Mouse (Mus musculus): ENCODE data around the gene Oas1e. TPM values are rescaled to one million over a fixed set of nuclear protein-coding genes. Genes with fewer than 3 reads are reported as not detected.

Oas1e gene
- polyA plus RNA-seq, 1 experiment, result not detected

GRCm38 (mm10) chr5:120765010-120765409 lies 30.3 kb downstream of the Oas1e start:
- no peak overlapping the region for H3K4me3 ChIP-seq
- no peaks in the 10 kb centered on the region for H3K36me3 ChIP-seq (ENCODE audit: control insufficient read depth, insufficient read depth)
- no peak overlapping the region for H3ac ChIP-seq (ENCODE audit: control insufficient read depth, insufficient read length)
- no peak overlapping the region for H3K4me2 ChIP-seq (ENCODE audit: low read depth)
- no peak for TF ChIP-seq USF1 (IDR thresholded peaks at IDR 0.05; ENCODE audit: low read depth)
- TF ChIP-seq E2F4 (IDR thresholded peaks at IDR 0.05; ENCODE audit: insufficient read depth), result no peak
- no peak for TF ChIP-seq MYOD1 (IDR thresholded peaks at IDR 0.05; ENCODE audit: control insufficient read depth in 1 of 3, insufficient read length in 2 of 3, low read depth in 2 of 3)
- TF ChIP-seq REST (IDR thresholded peaks at IDR 0.05; ENCODE audit: insufficient read depth, insufficient read length), result no peak
- TF ChIP-seq MYOG (IDR thresholded peaks at IDR 0.05; ENCODE audit: control insufficient read depth in 1 of 3, insufficient read depth in 1 of 3, insufficient read length in 2 of 3, low read depth in 2 of 3), result no peak
- no peak for TF ChIP-seq POLR2AphosphoS2 (IDR thresholded peaks at IDR 0.05; ENCODE audit: insufficient read length, low read depth)
- TF ChIP-seq CEBPB (IDR thresholded peaks at IDR 0.05; ENCODE audit: insufficient read depth, poor library complexity, severe bottlenecking), result no peak
- no peak for TF ChIP-seq POLR2A (IDR thresholded peaks at IDR 0.05; ENCODE audit: insufficient read length, low read depth)
- TF ChIP-seq MAX (IDR thresholded peaks at IDR 0.05; ENCODE audit: low read depth), result no peak
- TF ChIP-seq TCF3 (IDR thresholded peaks at IDR 0.05; ENCODE audit: insufficient read length, low read depth), result no peak
- TF ChIP-seq SRF (IDR thresholded peaks at IDR 0.05; ENCODE audit: control insufficient read depth, insufficient read length, low read depth), result no peak
- TF ChIP-seq TCF12 (IDR thresholded peaks at IDR 0.05; ENCODE audit: insufficient read depth, poor library complexity, severe bottlenecking), result no peak
- H3K27me3 ChIP-seq (ENCODE audit: control insufficient read depth, insufficient read depth, insufficient read length), result peaks cover 22% of the 10 kb centered on the region
- no peaks in the 10 kb centered on the region for H3K79me2 ChIP-seq (ENCODE audit: control insufficient read depth, insufficient read depth)

- Histone ChIP-seq H3K27me3 (ENCODE audit: control insufficient read depth, insufficient read depth, insufficient read length) (peaks cover 23% of the 10 kb centered on the region), H3ac (ENCODE audit: control insufficient read depth, insufficient read length) (no peak overlapping the region), H3K4me3 (no peak overlapping the region), H3K79me2 (ENCODE audit: control insufficient read depth, insufficient read depth) (no peaks in the 10 kb centered on the region), H3K4me2 (ENCODE audit: low read depth) (no peak overlapping the region), H3K36me3 (ENCODE audit: control insufficient read depth, insufficient read depth) (no peaks in the 10 kb centered on the region)
- no peak for TF ChIP-seq REST (IDR thresholded peaks at IDR 0.05; ENCODE audit: insufficient read depth, insufficient read length)
- TF ChIP-seq E2F4 (IDR thresholded peaks at IDR 0.05; ENCODE audit: insufficient read depth), result no peak
- TF ChIP-seq CEBPB (IDR thresholded peaks at IDR 0.05; ENCODE audit: insufficient read depth, poor library complexity, severe bottlenecking), result no peak
- TF ChIP-seq TCF3 (IDR thresholded peaks at IDR 0.05; ENCODE audit: insufficient read length, low read depth), result no peak
- TF ChIP-seq USF1 (IDR thresholded peaks at IDR 0.05; ENCODE audit: low read depth), result no peak
- TF ChIP-seq TCF12 (IDR thresholded peaks at IDR 0.05; ENCODE audit: insufficient read depth, poor library complexity, severe bottlenecking), result no peak
- TF ChIP-seq MAX (IDR thresholded peaks at IDR 0.05; ENCODE audit: low read depth), result no peak
- no peak for TF ChIP-seq POLR2A (IDR thresholded peaks at IDR 0.05; ENCODE audit: insufficient read length, low read depth)
- no peak for TF ChIP-seq SRF (IDR thresholded peaks at IDR 0.05; ENCODE audit: control insufficient read depth, insufficient read length, low read depth)
- no peak for TF ChIP-seq MYOD1 (IDR thresholded peaks at IDR 0.05; ENCODE audit: control insufficient read depth in 1 of 3, insufficient read length in 2 of 3, low read depth in 2 of 3)
- TF ChIP-seq MYOG (IDR thresholded peaks at IDR 0.05; ENCODE audit: control insufficient read depth in 1 of 3, insufficient read depth in 1 of 3, insufficient read length in 2 of 3, low read depth in 2 of 3), result no peak
- no peak for TF ChIP-seq POLR2AphosphoS2 (IDR thresholded peaks at IDR 0.05; ENCODE audit: insufficient read length, low read depth)
Observed at GRCm38 (mm10) chr5:120761901-120762300, 33.4 kb downstream of the Oas1e start.

GRCm38 (mm10) chr5:120754215-120754614 lies 41.1 kb downstream of the Oas1e start:
- H3K4me3 ChIP-seq, result no peak overlapping the region
- H3K79me2 ChIP-seq (ENCODE audit: control insufficient read depth, insufficient read depth), result no peaks in the 10 kb centered on the region
- peaks cover 15% of the 10 kb centered on the region for H3K27me3 ChIP-seq (ENCODE audit: control insufficient read depth, insufficient read depth, insufficient read length)
- no peak overlapping the region for H3ac ChIP-seq (ENCODE audit: control insufficient read depth, insufficient read length)
- H3K36me3 ChIP-seq (ENCODE audit: control insufficient read depth, insufficient read depth), result no peaks in the 10 kb centered on the region
- no peak for TF ChIP-seq MYOD1 (IDR thresholded peaks at IDR 0.05; ENCODE audit: control insufficient read depth in 1 of 3, insufficient read length in 2 of 3, low read depth in 2 of 3)
- no peak overlapping the region for H3K4me2 ChIP-seq (ENCODE audit: low read depth)

- Histone ChIP-seq H3K4me2 (ENCODE audit: low read depth) (no peak overlapping the region), H3K27me3 (ENCODE audit: control insufficient read depth, insufficient read depth, insufficient read length) (peaks cover 15% of the 10 kb centered on the region), H3ac (ENCODE audit: control insufficient read depth, insufficient read length) (no peak overlapping the region), H3K36me3 (ENCODE audit: control insufficient read depth, insufficient read depth) (no peaks in the 10 kb centered on the region), H3K79me2 (ENCODE audit: control insufficient read depth, insufficient read depth) (no peaks in the 10 kb centered on the region), H3K4me3 (no peak overlapping the region)
- no peak for TF ChIP-seq MYOG (IDR thresholded peaks at IDR 0.05; ENCODE audit: control insufficient read depth in 1 of 3, insufficient read depth in 1 of 3, insufficient read length in 2 of 3, low read depth in 2 of 3)
- TF ChIP-seq E2F4 (IDR thresholded peaks at IDR 0.05; ENCODE audit: insufficient read depth), result no peak
- no peak for TF ChIP-seq POLR2AphosphoS2 (IDR thresholded peaks at IDR 0.05; ENCODE audit: insufficient read length, low read depth)
- TF ChIP-seq MYOD1 (IDR thresholded peaks at IDR 0.05; ENCODE audit: control insufficient read depth in 1 of 3, insufficient read length in 2 of 3, low read depth in 2 of 3), result no peak
- no peak for TF ChIP-seq POLR2A (IDR thresholded peaks at IDR 0.05; ENCODE audit: insufficient read length, low read depth)
- no peak for TF ChIP-seq CEBPB (IDR thresholded peaks at IDR 0.05; ENCODE audit: insufficient read depth, poor library complexity, severe bottlenecking)
- no peak for TF ChIP-seq SRF (IDR thresholded peaks at IDR 0.05; ENCODE audit: control insufficient read depth, insufficient read length, low read depth)
- no peak for TF ChIP-seq MAX (IDR thresholded peaks at IDR 0.05; ENCODE audit: low read depth)
- no peak for TF ChIP-seq USF1 (IDR thresholded peaks at IDR 0.05; ENCODE audit: low read depth)
- TF ChIP-seq TCF3 (IDR thresholded peaks at IDR 0.05; ENCODE audit: insufficient read length, low read depth), result no peak
- no peak for TF ChIP-seq TCF12 (IDR thresholded peaks at IDR 0.05; ENCODE audit: insufficient read depth, poor library complexity, severe bottlenecking)
- TF ChIP-seq REST (IDR thresholded peaks at IDR 0.05; ENCODE audit: insufficient read depth, insufficient read length), result no peak
Observed at GRCm38 (mm10) chr5:120752786-120753185, 42.5 kb downstream of the Oas1e start.

- Histone ChIP-seq H3K36me3 (ENCODE audit: control insufficient read depth, insufficient read depth) (no peaks in the 10 kb centered on the region), H3ac (ENCODE audit: control insufficient read depth, insufficient read length) (no peak overlapping the region), H3K4me2 (ENCODE audit: low read depth) (no peak overlapping the region), H3K27me3 (ENCODE audit: control insufficient read depth, insufficient read depth, insufficient read length) (peaks cover 15% of the 10 kb centered on the region), H3K79me2 (ENCODE audit: control insufficient read depth, insufficient read depth) (no peaks in the 10 kb centered on the region), H3K4me3 (no peak overlapping the region)
- TF ChIP-seq POLR2A (IDR thresholded peaks at IDR 0.05; ENCODE audit: insufficient read length, low read depth) (no peak), TCF3 (IDR thresholded peaks at IDR 0.05; ENCODE audit: insufficient read length, low read depth) (no peak), POLR2AphosphoS2 (IDR thresholded peaks at IDR 0.05; ENCODE audit: insufficient read length, low read depth) (no peak), MYOG (IDR thresholded peaks at IDR 0.05; ENCODE audit: control insufficient read depth in 1 of 3, insufficient read depth in 1 of 3, insufficient read length in 2 of 3, low read depth in 2 of 3) (no peak), CEBPB (IDR thresholded peaks at IDR 0.05; ENCODE audit: insufficient read depth, poor library complexity, severe bottlenecking) (no peak), REST (IDR thresholded peaks at IDR 0.05; ENCODE audit: insufficient read depth, insufficient read length) (no peak), TCF12 (IDR thresholded peaks at IDR 0.05; ENCODE audit: insufficient read depth, poor library complexity, severe bottlenecking) (no peak), SRF (IDR thresholded peaks at IDR 0.05; ENCODE audit: control insufficient read depth, insufficient read length, low read depth) (no peak), MAX (IDR thresholded peaks at IDR 0.05; ENCODE audit: low read depth) (no peak), MYOD1 (IDR thresholded peaks at IDR 0.05; ENCODE audit: control insufficient read depth in 1 of 3, insufficient read length in 2 of 3, low read depth in 2 of 3) (no peak), USF1 (IDR thresholded peaks at IDR 0.05; ENCODE audit: low read depth) (no peak), E2F4 (IDR thresholded peaks at IDR 0.05; ENCODE audit: insufficient read depth) (no peak)
Observed at GRCm38 (mm10) chr5:120751206-120751605, 44.1 kb downstream of the Oas1e start.
